Mouse (Mus musculus): ENCODE measurements around the gene Ankrd35. TPM values are rescaled to one million over a fixed set of nuclear protein-coding genes. Genes with fewer than 3 reads are reported as not detected.

Gene Ankrd35
- total RNA-seq (2014; rRNA removed), result 4.9 and 8.5 TPM in 2 replicates
- 3.7 and 4.3 TPM in 2 replicates for polyA plus RNA-seq (2015; fragmentation: Nextera tagmentation; extraction: Ambion mirVana)

GRCm38 (mm10) chr3:96669727-96670468 is at the start of gene Ankrd35:
Gene Ankrd35, plus strand, starts transcription at chr3:96670131.
- peak; percentile 87 for DNase-seq (ENCODE audit: low spot score)
- H3K27me3 ChIP-seq (ENCODE audit: insufficient read depth, low read length), result no peaks in the 10 kb centered on the region
- no peak within 1 kb of the TSS for H3K27ac ChIP-seq (ENCODE audit: low read depth, low read length)
- H3K9me3 ChIP-seq (ENCODE audit: low read length), result no peaks in the 10 kb centered on the region
- H3K4me2 ChIP-seq (ENCODE audit: low read depth, low read length, poor library complexity, severe bottlenecking), result peak within 1 kb of the TSS; percentile 91
- H3K9ac ChIP-seq (replicated peaks; ENCODE audit: low read length, poor library complexity, severe bottlenecking), result peak within 1 kb of the TSS; percentile 50
- H3K4me1 ChIP-seq (ENCODE audit: insufficient read depth, low read length), result no peaks in the 10 kb centered on the region
- 4% methylated on average over 35 of the region's 35 CpGs for WGBS
- TF ChIP-seq CTCF (IDR thresholded peaks at IDR 0.05), result peak; percentile 54
- peak; percentile 87 for ATAC-seq (ENCODE audit: low FRiP score)
- no peaks in the 10 kb centered on the region for H3K36me3 ChIP-seq (ENCODE audit: insufficient read depth, low read length)
- peak within 1 kb of the TSS; percentile 43 for H3K4me3 ChIP-seq (ENCODE audit: low read depth, low read length)

GRCm38 (mm10) chr3:96623201-96623600 is 46.7 kb upstream of the Ankrd35 start:
- H3K36me3 ChIP-seq (ENCODE audit: insufficient read depth, low read length), result peaks cover 31% of the 10 kb centered on the region

GRCm38 (mm10) chr3:96629729-96630600 is 40.0 kb upstream of the Ankrd35 start, which contains the start of gene Rbm8a:
Gene Rbm8a, plus strand, starts transcription at chr3:96629933.
- peak within 1 kb of the TSS; percentile 47; the same call in 1 of the 2 replicates for H3K27ac ChIP-seq (ENCODE audit: low read depth, low read length)
- H3K36me3 ChIP-seq (ENCODE audit: insufficient read depth, low read length), result peaks cover under 1% of the 10 kb centered on the region
- no peaks in the 10 kb centered on the region for H3K9me3 ChIP-seq (ENCODE audit: low read length)
- no peaks in the 10 kb centered on the region for H3K27me3 ChIP-seq (ENCODE audit: insufficient read depth, low read length)
- under 1% methylated on average over 47 of the region's 48 CpGs for WGBS
- H3K4me1 ChIP-seq (ENCODE audit: insufficient read depth, low read length), result peaks cover 4% of the 10 kb centered on the region
- TF ChIP-seq CTCF (IDR thresholded peaks at IDR 0.05), result peak; percentile 2; the same call in 1 of the 2 replicates
- H3K4me3 ChIP-seq (ENCODE audit: low read depth, low read length), result peak within 1 kb of the TSS; percentile 61
- H3K4me2 ChIP-seq (ENCODE audit: low read depth, low read length, poor library complexity, severe bottlenecking), result peak within 1 kb of the TSS; percentile 77
- peak; percentile 100 for DNase-seq (ENCODE audit: low spot score)
- H3K9ac ChIP-seq (replicated peaks; ENCODE audit: low read length, poor library complexity, severe bottlenecking), result peak within 1 kb of the TSS; percentile 71
- ATAC-seq (ENCODE audit: low FRiP score), result peak; percentile 91

More at GRCm38 (mm10) chr3:96623201-96623600, 46.7 kb upstream of the Ankrd35 start:
- no peaks in the 10 kb centered on the region for H3K9me3 ChIP-seq (ENCODE audit: low read length)
- H3K27ac ChIP-seq (ENCODE audit: low read depth, low read length), result no peak overlapping the region
- H3K9ac ChIP-seq (replicated peaks; ENCODE audit: low read length, poor library complexity, severe bottlenecking), result no peak overlapping the region
- no peak for DNase-seq (ENCODE audit: low spot score)
- no peaks in the 10 kb centered on the region for H3K4me1 ChIP-seq (ENCODE audit: insufficient read depth, low read length)
- no peaks in the 10 kb centered on the region for H3K27me3 ChIP-seq (ENCODE audit: insufficient read depth, low read length)
- TF ChIP-seq CTCF (IDR thresholded peaks at IDR 0.05), result no peak
- no peak for ATAC-seq (ENCODE audit: low FRiP score)
- 90% methylated on average over 4 of the region's 4 CpGs for WGBS
- H3K4me2 ChIP-seq (ENCODE audit: low read depth, low read length, poor library complexity, severe bottlenecking), result no peak overlapping the region
- H3K4me3 ChIP-seq (ENCODE audit: low read depth, low read length), result no peak overlapping the region

GRCm38 (mm10) chr3:96632058-96632457 is 37.9 kb upstream of the Ankrd35 start:
- no peak for ATAC-seq (ENCODE audit: low FRiP score)
- no peak for TF ChIP-seq CTCF (IDR thresholded peaks at IDR 0.05)

GRCm38 (mm10) chr3:96634015-96634414 is 35.9 kb upstream of the Ankrd35 start:
- H3K9me3 ChIP-seq (ENCODE audit: low read length), result no peaks in the 10 kb centered on the region
- peaks cover 10% of the 10 kb centered on the region for H3K36me3 ChIP-seq (ENCODE audit: insufficient read depth, low read length)
- H3K4me2 ChIP-seq (ENCODE audit: low read depth, low read length, poor library complexity, severe bottlenecking), result no peak overlapping the region
- H3K27ac ChIP-seq (ENCODE audit: low read depth, low read length), result no peak overlapping the region
- no peak overlapping the region for H3K9ac ChIP-seq (replicated peaks; ENCODE audit: low read length, poor library complexity, severe bottlenecking)
- no peak for TF ChIP-seq CTCF (IDR thresholded peaks at IDR 0.05)
- no peak for ATAC-seq (ENCODE audit: low FRiP score)
- WGBS, result 89% methylated on average over 1 of the region's 1 CpGs
- no peak for DNase-seq (ENCODE audit: low spot score)
- peaks cover 9% of the 10 kb centered on the region for H3K4me1 ChIP-seq (ENCODE audit: insufficient read depth, low read length)
- no peaks in the 10 kb centered on the region for H3K27me3 ChIP-seq (ENCODE audit: insufficient read depth, low read length)
- H3K4me3 ChIP-seq (ENCODE audit: low read depth, low read length), result no peak overlapping the region

More at GRCm38 (mm10) chr3:96632058-96632457, 37.9 kb upstream of the Ankrd35 start:
- Histone ChIP-seq H3K4me1 (ENCODE audit: insufficient read depth, low read length) (peaks cover 9% of the 10 kb centered on the region), H3K4me3 (ENCODE audit: low read depth, low read length) (no peak overlapping the region), H3K9me3 (ENCODE audit: low read length) (no peaks in the 10 kb centered on the region), H3K27me3 (ENCODE audit: insufficient read depth, low read length) (no peaks in the 10 kb centered on the region), H3K27ac (ENCODE audit: low read depth, low read length) (no peak overlapping the region), H3K36me3 (ENCODE audit: insufficient read depth, low read length) (no peaks in the 10 kb centered on the region; the same call in 1 of the 2 replicates), H3K9ac (replicated peaks; ENCODE audit: low read length, poor library complexity, severe bottlenecking) (no peak overlapping the region), H3K4me2 (ENCODE audit: low read depth, low read length, poor library complexity, severe bottlenecking) (no peak overlapping the region)
- DNase-seq (ENCODE audit: low spot score), result no peak

Data from midbrain, postnatal 0 days (tissue).